Mouse (Mus musculus): ENCODE measurements around the gene Irf3.
"Not testable (repeated sequence)": the region's sequence is repeated elsewhere in the genome, so short reads cannot be mapped to it uniquely, and the experiment has no call there.

DNA sequence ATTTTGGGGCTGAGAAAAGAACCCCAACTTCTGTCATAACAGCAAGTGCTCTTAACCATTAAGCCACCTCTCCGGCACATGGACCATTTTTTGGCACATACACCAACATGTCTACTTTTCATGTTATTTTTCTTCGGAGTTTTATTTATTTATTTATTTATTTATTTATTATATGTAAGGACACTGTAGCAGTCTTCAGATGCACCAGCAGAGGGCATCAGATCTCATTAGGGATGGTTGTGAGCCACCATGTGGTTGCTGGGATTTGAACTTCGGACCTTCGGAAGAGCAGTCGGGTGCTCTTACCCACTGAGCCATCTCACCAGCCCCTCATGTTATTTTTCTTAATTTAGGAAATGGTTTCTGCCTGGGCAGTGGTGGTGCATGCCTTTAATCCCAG, 26.3 kb downstream of the Irf3 start:
- not testable (repeated sequence) for TF ChIP-seq POLR2A (IDR thresholded peaks at IDR 0.05; ENCODE audit: control insufficient read depth, extremely low read depth, insufficient read depth, low read length, poor library complexity); CTCF (IDR thresholded peaks at IDR 0.05; ENCODE audit: borderline replicate concordance, control insufficient read depth, extremely low read depth, insufficient read depth, low read length, poor library complexity)

Measured in thymus, adult 2 months (tissue).